Mouse (Mus musculus) lung, embryonic 14.5 days (tissue): ENCODE data around the gene Sgcd. TPM values are rescaled to one million over a fixed set of nuclear protein-coding genes. Genes with fewer than 3 reads are reported as not detected.
A peak's percentile ranks its signal among the peaks of the same experiment; 100 is the strongest.

ENCODE experiments used
- ATAC-seq: fragments of 200-750 bp; cut with Nextera tagmentation; 2 replicates; pipeline ENCODE4 v1.8.0; 2017; ENCODE audit warnings: mild to moderate bottlenecking, moderate TSS enrichment, moderate library complexity; ENCODE audit not compliant: insufficient read depth
- DNase-seq: peaks from one replicate; pipeline ENCODE4 v3.0.0-alpha.2; 2015
- H3K27ac ChIP-seq: fragments of 300-500 bp; sonication (generic); 2 replicates; pipeline ENCODE4 v1.5.1; 2014; ENCODE audit warnings: low read depth, mild to moderate bottlenecking, moderate library complexity
- H3K27me3 ChIP-seq: fragments of 300-500 bp; sonication (generic); 2 replicates; pipeline ENCODE4 v1.6.1; 2014; ENCODE audit warnings: low read length, control low read depth; ENCODE audit not compliant: insufficient read depth
- H3K36me3 ChIP-seq: fragments of 300-500 bp; sonication (generic); 2 replicates; pipeline ENCODE4 v1.6.1; 2014; ENCODE audit warnings: control low read depth; ENCODE audit not compliant: insufficient read depth
- H3K4me1 ChIP-seq: fragments of 300-500 bp; sonication (generic); 2 replicates; pipeline ENCODE4 v1.6.1; 2014; ENCODE audit warnings: antibody characterized with exemption, control low read depth; ENCODE audit not compliant: insufficient read depth
- H3K4me2 ChIP-seq: fragments of 300-500 bp; sonication (generic); 2 replicates; pipeline ENCODE4 v1.6.1; 2014; ENCODE audit warnings: mild to moderate bottlenecking
- H3K4me3 ChIP-seq: fragments of 300-500 bp; sonication (generic); 2 replicates; pipeline ENCODE4 v1.5.1; 2014; ENCODE audit warnings: low read depth, low read length
- H3K9ac ChIP-seq: fragments of 300-500 bp; sonication (generic); 2 replicates; pipeline ENCODE4 v1.6.1; 2014
- H3K9me3 ChIP-seq: fragments of 300-500 bp; sonication (generic); 2 replicates; pipeline ENCODE4 v1.6.1; 2016; ENCODE audit warnings: low read depth, low read length, control low read depth
- CTCF ChIP-seq: IDR thresholded peaks from 2 replicates; pipeline ENCODE4 v1.5.1; 2016; ENCODE audit warnings: antibody characterized with exemption, low read depth
- WGBS: fragments of 180-500 bp; shearing (Covaris S2); extraction: QIAGEN DNeasy Blood & Tissue Kit; methylation state at CpG from one replicate; pipeline ENCODE4 v1.1.7; 2014; 5-methylcytosine and 5-hydroxymethylcytosine counted together
- polyA plus RNA-seq: library from polyadenylated mRNA; unstranded; fragments of >200 nt; fragmentation: Nextera tagmentation; extraction: Ambion mirVana; gene quantifications from 2 replicates; pipeline ENCODE4 v1.2.1, GENCODE M21; 2014

Sgcd gene
- polyA plus RNA-seq, 1 experiment from 2014 or later = 2.5 TPM

DNA sequence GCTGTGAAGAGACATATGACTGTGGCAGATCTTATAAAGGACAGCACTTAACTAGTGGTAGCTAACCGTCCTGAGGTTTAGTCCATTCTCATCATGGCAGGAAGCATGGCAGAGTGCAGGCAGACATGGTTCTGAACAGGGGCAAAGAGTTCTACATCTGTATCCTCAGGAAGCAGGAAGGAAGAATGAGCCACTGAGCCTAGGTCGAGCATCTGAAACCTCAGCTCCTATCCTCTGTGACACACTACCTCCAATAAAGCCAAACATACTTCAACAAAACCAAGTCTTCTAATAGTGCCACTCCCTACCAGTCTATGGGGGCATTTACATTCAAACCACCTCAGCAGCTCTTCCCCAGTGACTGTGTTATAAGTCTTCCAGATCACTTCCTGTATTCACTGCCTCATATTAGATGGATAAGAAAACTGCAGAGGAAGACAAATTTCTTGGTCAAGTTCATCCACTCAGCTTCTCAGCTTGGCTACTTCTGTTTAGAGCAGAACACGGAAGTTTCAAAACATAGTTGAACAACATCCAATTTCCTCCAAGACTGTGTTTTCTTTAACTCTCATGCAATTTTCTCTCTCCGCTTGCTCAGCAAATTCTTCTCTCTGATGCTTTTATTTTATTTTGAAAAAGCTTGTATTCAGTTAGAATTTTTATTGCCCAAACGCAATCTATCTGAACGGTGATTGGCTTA lies 817.7 kb downstream of the Sgcd start:
- Histone ChIP-seq H3K4me2 (no peak overlapping the region), H3K27ac (no peak overlapping the region), H3K36me3 (no peaks in the 10 kb centered on the region), H3K4me1 (no peaks in the 10 kb centered on the region), H3K4me3 (no peak overlapping the region), H3K9ac (no peak overlapping the region), H3K9me3 (no peaks in the 10 kb centered on the region), H3K27me3 (no peaks in the 10 kb centered on the region)
- peak; percentile 74 for DNase-seq
- no peak for TF ChIP-seq CTCF
- peak; percentile 14; the same call in 1 of the 2 replicates for ATAC-seq
- WGBS = 61% methylated on average over 6 of the region's 6 CpGs

DNA sequence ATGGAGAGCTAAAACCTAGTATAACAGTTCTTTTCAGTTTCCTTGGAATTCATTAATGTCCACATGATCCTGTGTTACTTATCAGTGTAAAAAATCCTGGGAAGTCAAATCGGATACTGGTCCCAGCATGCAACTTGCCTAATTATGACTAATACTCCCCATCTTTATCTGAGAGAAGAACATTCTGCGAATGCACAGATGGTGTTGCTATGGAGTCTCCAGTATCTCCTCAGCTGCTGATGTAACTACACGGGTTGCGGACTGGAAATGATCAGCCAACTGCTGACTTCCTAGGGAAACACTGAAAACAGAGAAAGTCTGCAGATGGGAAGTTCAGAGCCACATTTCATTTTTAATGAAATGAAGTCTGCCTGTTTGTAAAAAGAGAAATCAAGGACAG lies 821.4 kb downstream of the Sgcd start:
- Histone ChIP-seq H3K27ac (no peak overlapping the region), H3K36me3 (no peaks in the 10 kb centered on the region), H3K4me3 (no peak overlapping the region), H3K4me2 (no peak overlapping the region), H3K4me1 (no peaks in the 10 kb centered on the region), H3K27me3 (no peaks in the 10 kb centered on the region), H3K9me3 (no peaks in the 10 kb centered on the region; the same call in 1 of the 2 replicates), H3K9ac (no peak overlapping the region)
- DNase-seq = no peak
- no peak for TF ChIP-seq CTCF
- no peak for ATAC-seq
- WGBS = 74% methylated on average over 4 of the region's 4 CpGs

DNA sequence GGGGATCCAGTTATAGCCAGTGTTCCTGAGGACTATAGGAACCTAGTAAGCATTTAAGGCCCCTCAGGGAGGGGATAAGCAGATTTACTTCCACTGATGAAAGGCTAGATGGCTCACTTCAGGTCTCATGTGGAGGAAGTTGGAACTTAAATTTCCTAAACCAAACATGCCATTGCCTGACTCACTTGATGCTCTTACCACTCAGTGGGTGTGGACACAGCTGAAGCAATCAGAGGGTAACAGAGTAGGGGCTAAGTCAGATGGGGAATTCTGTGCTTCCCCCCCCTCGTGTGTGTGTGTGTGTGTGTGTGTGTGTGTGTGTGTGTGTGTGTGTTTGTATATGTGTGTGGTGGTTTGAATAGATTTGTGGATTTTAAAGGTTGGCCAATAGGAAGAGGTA lies 830.7 kb downstream of the Sgcd start:
- no peaks in the 10 kb centered on the region for H3K4me1 ChIP-seq
- no peak for ATAC-seq
- no peak for DNase-seq
- H3K27ac ChIP-seq = no peak overlapping the region
- H3K4me3 ChIP-seq = no peak overlapping the region
- no peaks in the 10 kb centered on the region for H3K9me3 ChIP-seq
- WGBS = 85% methylated on average over 1 of the region's 1 CpGs
- H3K4me2 ChIP-seq = no peak overlapping the region
- no peaks in the 10 kb centered on the region for H3K36me3 ChIP-seq
- no peaks in the 10 kb centered on the region for H3K27me3 ChIP-seq
- no peak overlapping the region for H3K9ac ChIP-seq
- no peak for TF ChIP-seq CTCF

DNA sequence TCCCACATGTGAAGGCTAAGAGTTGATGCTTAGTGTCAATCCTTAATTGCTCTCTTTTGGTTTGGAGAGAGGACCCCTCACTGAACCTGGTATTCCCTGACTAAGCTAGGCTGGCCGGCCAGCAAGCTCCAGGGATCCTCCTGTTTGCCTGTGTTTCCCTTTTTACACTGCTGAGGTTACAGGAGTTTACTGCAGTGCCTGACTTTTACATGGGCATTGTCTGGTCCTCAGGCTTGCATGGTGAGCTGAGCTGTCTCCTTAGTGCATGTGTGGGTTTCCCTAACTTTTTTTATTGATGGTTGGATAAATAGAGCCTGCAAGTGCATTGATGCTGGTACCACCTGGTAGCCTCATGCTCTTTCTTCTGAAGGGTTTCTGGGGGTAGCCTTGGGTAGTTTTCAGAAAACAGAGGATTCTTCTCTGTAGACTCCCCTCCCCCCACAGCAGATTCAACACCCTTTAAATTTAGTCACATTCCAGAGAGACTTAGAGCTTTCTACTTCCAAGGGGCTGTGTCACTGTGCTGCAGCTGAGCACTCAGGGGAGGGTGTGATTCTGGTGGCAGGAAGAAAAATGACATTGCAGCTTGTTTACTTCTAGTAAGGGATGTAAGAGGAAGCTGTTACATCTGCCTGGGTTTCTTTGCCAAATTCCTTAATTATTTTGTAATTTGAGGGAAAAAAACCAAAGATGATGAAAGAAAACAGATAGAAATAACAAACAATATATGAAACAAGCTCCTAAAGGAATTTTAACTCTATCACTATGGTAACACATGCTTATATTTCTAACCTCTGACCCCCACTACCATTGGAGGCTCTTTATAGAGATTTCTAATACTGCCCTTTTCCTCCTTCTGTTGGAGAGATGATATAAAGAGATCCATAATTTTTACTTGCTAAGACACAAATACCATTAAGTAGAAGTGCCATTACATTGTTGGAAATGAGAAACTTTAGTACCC lies 831.8 kb downstream of the Sgcd start:
- Histone ChIP-seq H3K27ac (peak overlapping the region; percentile 38; the same call in 1 of the 2 replicates), H3K4me1 (no peaks in the 10 kb centered on the region)
- DNase-seq = peak; percentile 90

GRCm38 (mm10) chr11:47154837-47155430 lies 833.8 kb downstream of the Sgcd start:
- H3K9me3 ChIP-seq = no peaks in the 10 kb centered on the region
- no peak for TF ChIP-seq CTCF
- no peak overlapping the region for H3K4me2 ChIP-seq
- 34% methylated on average over 5 of the region's 5 CpGs for whole genome bisulfite sequencing
- no peak overlapping the region for H3K9ac ChIP-seq
- no peak overlapping the region for H3K4me3 ChIP-seq
- peak overlapping the region; percentile 56; the same call in 1 of the 2 replicates for H3K27ac ChIP-seq
- H3K4me1 ChIP-seq = no peaks in the 10 kb centered on the region
- DNase-seq = peak; percentile 85
- no peak; the same call in 1 of the 2 replicates for ATAC-seq
- no peaks in the 10 kb centered on the region for H3K36me3 ChIP-seq
- no peaks in the 10 kb centered on the region for H3K27me3 ChIP-seq

More for the DNA sequence above, 831.8 kb downstream of the Sgcd start:
- no peaks in the 10 kb centered on the region for H3K9me3 ChIP-seq
- no peaks in the 10 kb centered on the region for H3K27me3 ChIP-seq
- 32% methylated on average over 1 of the region's 1 CpGs for WGBS
- no peak overlapping the region for H3K9ac ChIP-seq
- peak; percentile 95 for ATAC-seq
- no peak overlapping the region for H3K4me2 ChIP-seq
- TF ChIP-seq CTCF = no peak
- no peak overlapping the region for H3K4me3 ChIP-seq
- H3K36me3 ChIP-seq = no peaks in the 10 kb centered on the region

DNA sequence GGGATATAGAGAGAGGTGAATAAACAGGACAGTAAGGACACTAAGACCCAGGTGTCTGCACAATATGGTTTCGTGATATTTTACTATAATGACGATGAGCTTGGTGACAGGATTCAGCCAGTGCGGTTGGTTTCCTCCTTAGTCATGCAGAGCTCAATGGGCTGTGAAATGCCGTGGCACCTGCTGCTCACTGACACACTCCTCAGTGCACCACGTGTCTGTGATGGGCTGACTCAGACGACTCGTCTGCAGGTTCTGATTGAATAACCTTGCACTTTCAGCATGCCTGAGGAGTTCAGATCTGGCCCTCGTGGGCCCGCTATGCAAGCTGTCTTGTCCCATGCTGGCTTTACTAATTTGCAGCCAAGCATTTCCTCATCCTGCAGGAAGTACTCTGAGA lies 839.2 kb downstream of the Sgcd start:
- H3K27me3 ChIP-seq = no peaks in the 10 kb centered on the region
- H3K9me3 ChIP-seq = no peaks in the 10 kb centered on the region
- H3K36me3 ChIP-seq = no peaks in the 10 kb centered on the region
- no peak overlapping the region for H3K9ac ChIP-seq
- DNase-seq = no peak
- ATAC-seq = no peak
- no peaks in the 10 kb centered on the region for H3K4me1 ChIP-seq
- H3K4me3 ChIP-seq = no peak overlapping the region
- 58% methylated on average over 9 of the region's 9 CpGs for WGBS
- no peak for TF ChIP-seq CTCF
- H3K27ac ChIP-seq = no peak overlapping the region
- H3K4me2 ChIP-seq = no peak overlapping the region

GRCm38 (mm10) chr11:47139867-47140266 lies 848.9 kb downstream of the Sgcd start:
- ATAC-seq (no peak), DNase-seq (no peak)
- Histone ChIP-seq H3K9me3 (no peaks in the 10 kb centered on the region), H3K4me3 (no peak overlapping the region), H3K27ac (no peak overlapping the region), H3K27me3 (no peaks in the 10 kb centered on the region), H3K36me3 (no peaks in the 10 kb centered on the region), H3K4me2 (no peak overlapping the region), H3K9ac (no peak overlapping the region), H3K4me1 (no peaks in the 10 kb centered on the region)
- WGBS = 64% methylated on average over 2 of the region's 2 CpGs
- TF ChIP-seq CTCF = no peak
